Mouse (Mus musculus) gastrocnemius, postnatal 4 days (tissue): ENCODE data around the gene Nav2. TPM values are rescaled to one million over a fixed set of nuclear protein-coding genes. Genes with fewer than 3 reads are reported as not detected.

Experiments used
- DNase-seq, 2 experiments: peaks; one replicate each; pipeline ENCODE4 v3.0.0; 2021 to 2022; ENCODE audit warnings: low spot score in 2 of 2, mixed read lengths in 2 of 2
- total RNA-seq, 2 experiments: library from RNA; stranded (reverse); gene quantifications; 2 replicates each; pipeline ENCODE4 v1.2.3; 2021

Nav2 gene
- total RNA-seq, 2 experiments from 2014 or later: 79.5 to 86.2 TPM

DNA sequence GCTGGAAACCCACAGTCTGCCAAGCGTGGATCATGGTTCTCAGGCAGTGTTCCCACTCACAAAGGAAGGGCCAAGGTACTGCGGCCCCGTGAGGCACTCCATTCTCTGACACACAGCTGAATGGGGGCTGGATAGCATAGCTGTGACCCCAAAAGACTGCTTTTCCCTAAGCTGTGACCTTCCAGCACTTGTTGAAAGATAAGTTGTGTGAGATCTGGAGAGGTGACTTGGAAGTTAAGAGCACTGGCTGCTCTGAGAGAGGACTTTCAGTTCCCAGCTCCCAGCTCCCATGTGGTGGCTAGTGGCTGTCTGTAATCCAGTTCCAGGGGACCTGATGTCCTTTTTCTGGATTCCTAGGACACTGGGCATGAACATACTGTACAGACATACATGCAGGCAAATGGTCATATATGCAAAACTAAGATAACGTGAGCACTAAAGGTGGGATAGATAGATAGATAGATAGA lies 588.9 kb downstream of the Nav2 start:
- no peak for DNase-seq

DNA sequence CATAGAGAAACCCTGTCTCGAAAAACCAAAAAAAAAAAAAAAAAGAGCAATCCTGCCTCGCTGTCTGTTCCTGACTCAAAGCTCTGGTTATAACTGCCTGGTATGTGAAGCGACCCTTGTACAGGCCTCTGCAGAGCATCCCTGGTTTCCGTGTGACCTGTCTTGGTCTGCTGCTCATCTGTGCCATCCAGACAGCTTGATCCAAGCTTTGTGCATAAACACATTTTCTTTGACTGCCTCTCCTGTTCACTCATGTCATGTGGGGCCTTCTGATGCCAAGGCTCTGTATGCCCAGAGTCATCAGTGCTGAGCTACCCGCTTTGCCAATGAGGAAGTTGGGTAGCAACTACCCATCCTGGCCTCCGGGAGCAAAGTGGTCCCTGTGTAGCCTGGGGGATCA lies 591.1 kb downstream of the Nav2 start:
- no peak for DNase-seq

DNA sequence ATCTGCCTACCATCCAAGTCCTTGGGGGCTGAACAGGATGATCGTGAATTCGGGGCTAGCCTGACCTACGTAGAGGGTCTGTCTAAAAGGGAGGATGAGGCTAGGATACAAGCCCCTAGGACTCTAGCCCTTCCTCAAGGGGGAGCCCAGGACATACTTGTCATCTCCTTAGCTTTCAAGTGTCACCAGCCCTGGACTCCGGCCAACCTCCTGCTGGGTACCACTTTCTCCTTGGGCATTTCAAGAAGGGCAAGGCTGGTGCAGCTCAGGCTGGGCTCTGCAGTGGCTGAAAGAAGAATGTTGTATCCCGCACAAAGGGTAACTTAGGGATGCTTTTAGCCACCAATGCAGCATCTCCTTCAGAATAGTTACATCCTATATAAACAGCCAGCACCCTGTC lies 592.4 kb downstream of the Nav2 start:
- no peak for DNase-seq

- no peak for DNase-seq
These were observed 594.9 kb downstream of the Nav2 start for GRCm38 (mm10) chr7:49503419-49503818.

DNA sequence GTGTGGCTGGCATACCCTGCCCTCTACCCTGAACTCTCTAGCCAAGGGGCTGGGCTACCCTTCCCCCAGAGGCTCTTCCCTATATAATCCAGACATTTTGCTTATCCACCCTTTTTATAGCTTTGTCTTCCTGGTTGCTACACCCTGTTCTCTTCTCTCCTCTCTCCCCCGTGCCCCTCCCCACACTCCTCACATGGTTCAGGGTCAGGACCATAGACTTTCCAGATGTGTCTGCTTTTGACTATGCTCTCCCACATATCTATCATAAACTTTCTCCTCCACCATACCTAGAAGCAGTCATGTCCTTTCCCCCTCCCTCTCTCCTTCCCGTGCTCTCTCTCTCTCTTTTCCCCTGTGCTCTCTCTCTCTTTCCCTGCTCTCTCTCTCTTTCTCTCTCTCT lies 595.4 kb downstream of the Nav2 start:
- no peak for DNase-seq

GRCm38 (mm10) chr7:49504297-49504696 lies 595.8 kb downstream of the Nav2 start:
- no peak for DNase-seq

DNA sequence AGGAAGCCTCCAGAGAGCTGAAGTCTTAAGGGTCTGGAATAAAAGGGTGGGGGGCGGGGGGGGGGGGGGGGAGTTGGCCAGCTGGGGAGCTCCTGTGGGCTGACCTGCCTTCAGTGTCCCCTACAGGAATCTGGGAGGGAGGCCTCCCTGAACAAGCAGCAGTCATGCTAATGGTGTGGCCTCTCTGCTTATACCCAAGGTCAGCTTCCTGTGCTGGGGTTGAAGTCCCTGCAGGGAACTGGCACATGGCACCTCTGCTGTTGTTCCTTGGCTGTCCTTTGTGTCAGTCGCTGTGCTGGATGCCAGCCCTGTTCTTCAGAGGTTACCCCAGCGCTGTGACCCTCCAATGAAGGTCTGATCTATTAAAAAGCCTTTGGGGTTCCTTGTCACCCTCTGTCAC lies 596.5 kb downstream of the Nav2 start:
- no peak for DNase-seq

- no peak for DNase-seq
These were observed 597.7 kb downstream of the Nav2 start for GRCm38 (mm10) chr7:49506085-49506820.

DNA sequence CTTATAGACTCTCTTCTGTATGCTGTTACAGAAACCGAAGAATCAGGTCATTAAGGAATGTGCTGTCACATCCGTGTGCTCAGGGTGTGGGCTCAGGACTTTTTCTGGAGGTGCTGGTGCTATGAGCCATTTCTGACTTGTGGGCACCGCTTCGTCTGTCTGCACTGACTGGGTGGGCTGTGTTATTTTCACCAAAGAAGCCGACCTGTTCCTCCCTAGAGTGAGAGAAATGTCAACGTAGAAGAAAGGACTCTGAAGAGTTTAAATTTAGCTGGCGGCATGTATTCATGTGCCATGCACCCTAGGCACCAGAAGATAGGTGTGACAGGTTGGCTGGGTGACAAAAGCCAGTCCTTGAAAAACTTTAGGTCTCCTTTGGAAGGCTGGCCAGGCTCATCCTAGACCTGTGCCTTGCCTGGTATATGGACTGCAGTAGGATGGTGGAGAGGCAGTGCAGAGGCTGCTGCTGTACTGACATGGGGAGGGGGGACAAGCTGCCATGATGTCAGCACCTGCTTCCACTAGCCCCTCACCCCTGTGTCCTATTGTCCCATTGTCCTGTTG lies 599.5 kb downstream of the Nav2 start:
- no peak for DNase-seq

DNA sequence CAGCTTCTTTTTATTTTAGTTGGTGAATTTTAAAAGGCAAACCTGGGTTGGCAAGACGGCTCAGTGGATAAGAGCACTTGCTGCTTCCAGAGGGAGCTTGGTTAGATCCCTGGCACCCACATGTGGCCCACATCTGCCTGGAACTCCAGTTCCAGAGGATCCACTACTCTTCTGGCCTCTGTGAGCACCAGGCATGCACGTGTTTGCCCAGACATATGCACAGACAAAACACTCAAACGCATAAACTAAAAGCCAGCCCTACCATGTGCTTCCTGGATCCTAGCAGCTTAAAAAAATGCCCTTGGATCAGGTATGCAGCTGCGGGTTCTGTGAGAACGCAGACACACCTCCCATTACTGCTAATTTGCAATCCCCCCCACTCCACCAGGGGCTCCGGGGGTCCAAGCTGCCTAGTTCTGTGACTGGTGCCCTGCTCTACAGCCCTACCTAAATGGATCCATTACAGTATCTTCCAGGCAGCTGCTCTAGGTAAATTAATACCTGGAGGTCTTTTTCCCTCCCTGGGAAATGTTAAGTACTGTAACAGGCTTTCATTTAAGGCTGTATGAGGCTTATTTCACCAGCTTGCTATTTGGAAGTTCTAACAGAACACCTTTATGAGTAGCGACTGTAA lies 603.4 kb downstream of the Nav2 start:
- DNase-seq: no peak

- no peak for DNase-seq
These were observed 605.4 kb downstream of the Nav2 start for GRCm38 (mm10) chr7:49513763-49514437.

DNA sequence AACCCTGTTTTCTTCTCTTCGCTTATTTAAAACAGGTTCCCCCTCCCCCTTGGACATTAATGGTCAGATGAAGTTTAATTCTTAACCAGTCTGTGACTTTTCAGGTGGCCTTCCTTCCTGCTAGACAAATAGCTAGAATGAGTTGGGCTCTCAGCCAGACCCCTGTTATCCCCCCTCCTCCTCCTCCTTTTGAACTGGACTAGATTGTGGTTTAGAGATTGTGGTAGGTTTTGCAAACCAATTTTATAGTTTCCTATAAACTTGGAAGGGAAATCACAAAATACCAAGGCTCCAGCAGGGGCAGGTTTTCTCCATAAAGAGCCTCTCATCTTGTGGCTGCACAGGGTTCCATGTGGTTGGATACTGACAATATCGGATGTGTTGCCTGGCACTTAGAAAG lies 606.5 kb downstream of the Nav2 start:
- no peak for DNase-seq

GRCm38 (mm10) chr7:49520504-49520903 lies 612.0 kb downstream of the Nav2 start:
- no peak for DNase-seq

GRCm38 (mm10) chr7:49521349-49521748 lies 612.8 kb downstream of the Nav2 start:
- DNase-seq: no peak

- no peak for DNase-seq
These were observed 613.5 kb downstream of the Nav2 start for GRCm38 (mm10) chr7:49521976-49522375.

DNA sequence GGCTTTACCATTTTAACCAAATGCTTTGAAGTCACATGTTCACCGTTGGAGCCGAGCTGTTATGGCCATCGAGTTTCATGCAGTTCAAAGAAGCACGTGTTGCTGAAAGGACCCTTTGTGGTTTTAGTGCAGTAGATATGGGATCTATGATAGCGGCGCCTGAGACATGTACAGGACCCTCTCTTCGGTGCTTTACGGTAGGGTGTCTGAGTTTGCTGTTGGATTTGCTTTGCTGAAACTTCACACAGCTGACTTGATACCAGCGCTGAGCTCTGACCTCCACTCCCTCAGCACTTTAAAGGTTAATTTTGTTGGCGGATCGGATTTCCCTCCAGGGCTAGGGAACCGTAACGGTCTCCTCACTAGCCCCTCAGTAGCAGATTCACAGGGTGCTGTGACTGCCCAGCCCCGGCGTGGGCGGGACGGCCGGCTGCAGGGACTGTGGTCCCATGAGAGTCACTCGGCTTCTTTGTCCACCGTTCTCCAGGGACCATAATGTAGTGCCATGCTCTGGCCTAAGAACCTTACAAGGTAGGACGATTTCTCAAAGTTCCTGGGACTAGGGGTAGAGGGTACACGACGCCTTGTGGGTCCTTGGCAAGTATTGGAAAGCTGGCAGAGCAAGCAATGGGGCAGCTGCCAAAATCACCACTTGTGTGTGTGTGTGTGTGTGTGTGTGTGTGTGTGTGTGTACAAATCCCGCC lies 614.0 kb downstream of the Nav2 start:
- DNase-seq: peak in 1 of 2 experiments; percentile 21

GRCm38 (mm10) chr7:49523115-49523445 lies 614.6 kb downstream of the Nav2 start:
- DNase-seq: no peak

- DNase-seq: peak in 1 of 2 experiments; percentile 13
These were observed 615.2 kb downstream of the Nav2 start for GRCm38 (mm10) chr7:49523729-49524128.

GRCm38 (mm10) chr7:49525348-49526100 lies 617.0 kb downstream of the Nav2 start:
- DNase-seq: no peak

- no peak for DNase-seq
These were observed 617.6 kb downstream of the Nav2 start for GRCm38 (mm10) chr7:49526101-49526499.

GRCm38 (mm10) chr7:49527495-49527894 lies 619.0 kb downstream of the Nav2 start:
- DNase-seq: no peak
